ENCODE assay signal across 8 mouse cellular contexts in genomic region chr1:138856101-138856950, GRCm38 (mm10). TPM values are rescaled to one million over a fixed set of nuclear protein-coding genes. Genes with fewer than 3 reads are reported as not detected.
DNase-seq lines count a peak whose midpoint lies in the region; ATAC-seq lines count a peak whose summit lies in the region.
"Not testable (repeated sequence)": the region's sequence is repeated elsewhere in the genome, so short reads cannot be mapped to it uniquely, and the experiment has no call there.

Gene 2310009B15Rik (minus strand): TSS chr1:138856852.

- ATAC-seq in embryonic facial prominence, embryonic 15.5 days (ENCODE audit: insufficient number of reproducible peaks, low FRiP score, low TSS enrichment, low read depth): peak; percentile 99
- peak; percentile 100 for ATAC-seq in kidney, embryonic 14.5 days (ENCODE audit: low FRiP score, low TSS enrichment)
- ATAC-seq in limb, embryonic 15.5 days (ENCODE audit: insufficient number of reproducible peaks, low FRiP score, low TSS enrichment, low read depth): peak; percentile 98

- peak within 1 kb of the TSS; percentile 86 for H3K27ac ChIP-seq in embryonic facial prominence, embryonic 15.5 days (replicated peaks)
- H3K27ac ChIP-seq in kidney, embryonic 14.5 days (ENCODE audit: low read depth, low read length): peak within 1 kb of the TSS; percentile 79; the same call in 1 of the 2 replicates
- H3K27ac ChIP-seq in limb, embryonic 15.5 days: peak within 1 kb of the TSS; percentile 88

- peak within 1 kb of the TSS; percentile 30 for H3K4me2 ChIP-seq in embryonic facial prominence, embryonic 15.5 days (replicated peaks)
- H3K4me2 ChIP-seq in kidney, embryonic 14.5 days (replicated peaks; ENCODE audit: low read depth, low read length): peak within 1 kb of the TSS; percentile 25; the same call in 1 of the 2 replicates
- H3K4me2 ChIP-seq in limb, embryonic 15.5 days: peak within 1 kb of the TSS; percentile 24; the same call in 1 of the 2 replicates

- 0% methylated on average over 55 of the region's 79 CpGs for WGBS in embryonic facial prominence, embryonic 15.5 days
- under 1% methylated on average over 30 of the region's 79 CpGs for WGBS in kidney, embryonic 14.5 days
- under 1% methylated on average over 51 of the region's 79 CpGs for WGBS in limb, embryonic 15.5 days

- H3K4me3 ChIP-seq in embryonic facial prominence, embryonic 15.5 days (replicated peaks): peak within 1 kb of the TSS; percentile 51
- peak within 1 kb of the TSS; percentile 40 for H3K4me3 ChIP-seq in kidney, embryonic 14.5 days (ENCODE audit: low read length)
- H3K4me3 ChIP-seq in limb, embryonic 15.5 days: peak within 1 kb of the TSS; percentile 48

- peak; percentile 74 for DNase-seq in 3T3-L1 (ENCODE audit: low read depth, low spot score)
- peak; percentile 72 to 81 for DNase-seq in adrenal gland, postnatal 4 days (ENCODE audit: low spot score in 2 of 2)
- DNase-seq in heart, adult 9 months (ENCODE audit: low spot score in 2 of 2): peak; percentile 84 to 85
- DNase-seq in monocyte, adult 2 months (ENCODE audit: low read depth in 1 of 2, low spot score in 2 of 2): peak; percentile 45 to 64
- peak; percentile 65 to 68 for DNase-seq in spleen, postnatal 14 days (ENCODE audit: low spot score in 2 of 2)

- H3K36me3 ChIP-seq in embryonic facial prominence, embryonic 15.5 days; kidney, embryonic 14.5 days (ENCODE audit: control insufficient read depth, insufficient read depth, low read length); limb, embryonic 15.5 days: not testable (repeated sequence)

- not testable (repeated sequence) for H3K9me3 ChIP-seq in embryonic facial prominence, embryonic 15.5 days (replicated peaks); kidney, embryonic 14.5 days (ENCODE audit: control insufficient read depth, low read length); limb, embryonic 15.5 days

- H3K9ac ChIP-seq in embryonic facial prominence, embryonic 15.5 days: 0 out of 2 replicates have a peak within 1 kb of the TSS, but pooled peaks have one; percentile 23
- peak within 1 kb of the TSS; percentile 59; the same call in 1 of the 2 replicates for H3K9ac ChIP-seq in kidney, embryonic 14.5 days (ENCODE audit: low read depth, low read length)
- H3K9ac ChIP-seq in limb, embryonic 15.5 days: peak within 1 kb of the TSS; percentile 37; the same call in 1 of the 2 replicates

- not testable (repeated sequence) for H3K27me3 ChIP-seq in embryonic facial prominence, embryonic 15.5 days; kidney, embryonic 14.5 days (ENCODE audit: control insufficient read depth, insufficient read depth, low read length); limb, embryonic 15.5 days

- not testable (repeated sequence) for H3K4me1 ChIP-seq in embryonic facial prominence, embryonic 15.5 days; kidney, embryonic 14.5 days (ENCODE audit: control insufficient read depth, insufficient read depth, low read length); limb, embryonic 15.5 days

RNA-seq across cellular contexts. Expression of gene 2310009B15Rik, which starts in this region (rescaled TPM):
- total RNA-seq in adrenal gland, postnatal 4 days (2021): 10 to 100 TPM; 28.9 to 29.2 TPM
- 32.8 and 32.9 TPM in 2 replicates for polyA plus RNA-seq in embryonic facial prominence, embryonic 15.5 days (2015; fragmentation: Nextera tagmentation; extraction: Ambion mirVana)
- polyA plus RNA-seq in kidney, embryonic 14.5 days (2014; fragmentation: Nextera tagmentation; extraction: Ambion mirVana): 47.8 and 58.4 TPM in 2 replicates
- polyA plus RNA-seq in limb, embryonic 15.5 days (2015; fragmentation: Nextera tagmentation; extraction: Ambion mirVana): 32.4 and 38.0 TPM in 2 replicates

Comparison
In these comparisons a context has a peak if more than half of its experiments do, and no peak if none do; other contexts are left out.
1. Peak in every context shown above with its lines: DNase-seq, ATAC-seq, H3K4me3 ChIP-seq and H3K27ac ChIP-seq.